Mouse (Mus musculus): Measurements from ENCODE around the gene Ankzf1. TPM values are rescaled to one million over a fixed set of nuclear protein-coding genes. Genes with fewer than 3 reads are reported as not detected.
A peak's percentile ranks its signal among the peaks of the same experiment; 100 is the strongest.

Ankzf1 gene
- total and polyA plus RNA-seq, 2 experiments from 2014 or later = 13.5 to 22.2 TPM

GRCm38 (mm10) chr1:75211141-75211708, 19.3 kb downstream of the Ankzf1 start:
- Histone ChIP-seq H3K36me3 (ENCODE audit: insufficient read depth) (peaks cover 38% of the 10 kb centered on the region), H3K27me3 (ENCODE audit: insufficient read depth, low read length) (no peaks in the 10 kb centered on the region), H3K9me3 (ENCODE audit: low read length) (no peaks in the 10 kb centered on the region), H3K4me2 (ENCODE audit: low read depth) (peak overlapping the region; percentile 74), H3K27ac (ENCODE audit: low read depth, low read length) (peak overlapping the region; percentile 62; the same call in 1 of the 2 replicates), H3K9ac (peak overlapping the region; percentile 89), H3K4me3 (ENCODE audit: low read depth, low read length) (peak overlapping the region; percentile 84), H3K4me1 (ENCODE audit: insufficient read depth) (peaks cover 18% of the 10 kb centered on the region; the same call in 1 of the 2 replicates)
- 16% methylated on average over 17 of the region's 17 CpGs for WGBS
- TF ChIP-seq CTCF (IDR thresholded peaks at IDR 0.05; ENCODE audit: low read depth) = no peak
- ATAC-seq = no peak; the same call in 1 of the 2 replicates
- DNase-seq = no peak

- ATAC-seq = no peak
- Histone ChIP-seq H3K4me1 (ENCODE audit: insufficient read depth) (peaks cover 18% of the 10 kb centered on the region; the same call in 1 of the 2 replicates), H3K27me3 (ENCODE audit: insufficient read depth, low read length) (no peaks in the 10 kb centered on the region), H3K4me3 (ENCODE audit: low read depth, low read length) (no peak overlapping the region), H3K27ac (ENCODE audit: low read depth, low read length) (no peak overlapping the region), H3K9me3 (ENCODE audit: low read length) (no peaks in the 10 kb centered on the region), H3K36me3 (ENCODE audit: insufficient read depth) (peaks cover 38% of the 10 kb centered on the region), H3K9ac (no peak overlapping the region), H3K4me2 (ENCODE audit: low read depth) (no peak overlapping the region)
- TF ChIP-seq CTCF (IDR thresholded peaks at IDR 0.05; ENCODE audit: low read depth) = no peak
- 88% methylated on average over 4 of the region's 4 CpGs for WGBS
- no peak for DNase-seq
Observed at GRCm38 (mm10) chr1:75212542-75212941, 20.6 kb downstream of the Ankzf1 start.

- no peak for ATAC-seq
- H3K27me3 ChIP-seq (ENCODE audit: insufficient read depth, low read length) = no peaks in the 10 kb centered on the region
- no peak for TF ChIP-seq CTCF (IDR thresholded peaks at IDR 0.05; ENCODE audit: low read depth)
- DNase-seq = no peak
- no peak overlapping the region for H3K4me3 ChIP-seq (ENCODE audit: low read depth, low read length)
- 95% methylated on average over 7 of the region's 7 CpGs for WGBS
- H3K27ac ChIP-seq (ENCODE audit: low read depth, low read length) = no peak overlapping the region
- H3K4me1 ChIP-seq (ENCODE audit: insufficient read depth) = peaks cover 18% of the 10 kb centered on the region; the same call in 1 of the 2 replicates
- H3K9me3 ChIP-seq (ENCODE audit: low read length) = no peaks in the 10 kb centered on the region
- no peak overlapping the region for H3K4me2 ChIP-seq (ENCODE audit: low read depth)
- H3K36me3 ChIP-seq (ENCODE audit: insufficient read depth) = peaks cover 38% of the 10 kb centered on the region
- H3K9ac ChIP-seq = no peak overlapping the region
Observed at GRCm38 (mm10) chr1:75213096-75213495, 21.1 kb downstream of the Ankzf1 start.

GRCm38 (mm10) chr1:75214442-75214841, 22.5 kb downstream of the Ankzf1 start:
- no peak overlapping the region for H3K9ac ChIP-seq
- H3K9me3 ChIP-seq (ENCODE audit: low read length) = no peaks in the 10 kb centered on the region
- ATAC-seq = no peak
- peaks cover 16% of the 10 kb centered on the region for H3K4me1 ChIP-seq (ENCODE audit: insufficient read depth)
- no peak overlapping the region for H3K4me3 ChIP-seq (ENCODE audit: low read depth, low read length)
- H3K27ac ChIP-seq (ENCODE audit: low read depth, low read length) = no peak overlapping the region
- TF ChIP-seq CTCF (IDR thresholded peaks at IDR 0.05; ENCODE audit: low read depth) = no peak
- H3K27me3 ChIP-seq (ENCODE audit: insufficient read depth, low read length) = no peaks in the 10 kb centered on the region
- no peak overlapping the region for H3K4me2 ChIP-seq (ENCODE audit: low read depth)
- no peak for DNase-seq
- WGBS = 78% methylated on average over 2 of the region's 2 CpGs
- H3K36me3 ChIP-seq (ENCODE audit: insufficient read depth) = peaks cover 38% of the 10 kb centered on the region

- H3K9ac ChIP-seq = no peak overlapping the region
- H3K27ac ChIP-seq (ENCODE audit: low read depth, low read length) = no peak overlapping the region
- TF ChIP-seq CTCF (IDR thresholded peaks at IDR 0.05; ENCODE audit: low read depth) = no peak
- H3K9me3 ChIP-seq (ENCODE audit: low read length) = no peaks in the 10 kb centered on the region
- DNase-seq (no peak), ATAC-seq (no peak)
- peaks cover 38% of the 10 kb centered on the region for H3K36me3 ChIP-seq (ENCODE audit: insufficient read depth)
- peaks cover 3% of the 10 kb centered on the region; the same call in 1 of the 2 replicates for H3K27me3 ChIP-seq (ENCODE audit: insufficient read depth, low read length)
- no peak overlapping the region for H3K4me3 ChIP-seq (ENCODE audit: low read depth, low read length)
- peaks cover 13% of the 10 kb centered on the region for H3K4me1 ChIP-seq (ENCODE audit: insufficient read depth)
- 61% methylated on average over 5 of the region's 5 CpGs for WGBS
- no peak overlapping the region for H3K4me2 ChIP-seq (ENCODE audit: low read depth)
Observed at GRCm38 (mm10) chr1:75214886-75215285, 22.9 kb downstream of the Ankzf1 start.

GRCm38 (mm10) chr1:75215785-75216184, 23.8 kb downstream of the Ankzf1 start:
- Histone ChIP-seq H3K4me1 (ENCODE audit: insufficient read depth) (peaks cover 13% of the 10 kb centered on the region), H3K9ac (no peak overlapping the region), H3K9me3 (ENCODE audit: low read length) (no peaks in the 10 kb centered on the region), H3K4me2 (ENCODE audit: low read depth) (no peak overlapping the region), H3K27ac (ENCODE audit: low read depth, low read length) (no peak overlapping the region), H3K27me3 (ENCODE audit: insufficient read depth, low read length) (peaks cover 12% of the 10 kb centered on the region), H3K4me3 (ENCODE audit: low read depth, low read length) (no peak overlapping the region), H3K36me3 (ENCODE audit: insufficient read depth) (peaks cover 38% of the 10 kb centered on the region)
- no peak for ATAC-seq
- DNase-seq = no peak
- 90% methylated on average over 9 of the region's 9 CpGs for WGBS
- TF ChIP-seq CTCF (IDR thresholded peaks at IDR 0.05; ENCODE audit: low read depth) = no peak

- Histone ChIP-seq H3K27me3 (ENCODE audit: insufficient read depth, low read length) (peaks cover 20% of the 10 kb centered on the region), H3K4me2 (ENCODE audit: low read depth) (no peak overlapping the region), H3K9me3 (ENCODE audit: low read length) (no peaks in the 10 kb centered on the region), H3K27ac (ENCODE audit: low read depth, low read length) (no peak overlapping the region), H3K9ac (no peak overlapping the region), H3K36me3 (ENCODE audit: insufficient read depth) (peaks cover 36% of the 10 kb centered on the region), H3K4me3 (ENCODE audit: low read depth, low read length) (no peak overlapping the region), H3K4me1 (ENCODE audit: insufficient read depth) (peaks cover 5% of the 10 kb centered on the region)
- WGBS = 82% methylated on average over 13 of the region's 13 CpGs
- no peak for ATAC-seq
- DNase-seq = no peak
- TF ChIP-seq CTCF (IDR thresholded peaks at IDR 0.05; ENCODE audit: low read depth) = no peak
Observed at GRCm38 (mm10) chr1:75216797-75217585, 25.0 kb downstream of the Ankzf1 start.
